Mouse (Mus musculus) liver, embryonic 14.5 days (tissue): ENCODE measurements at regions not wholly inside any gene's neighbourhood (a gene's known extent, or its start where the extent isn't known, plus 50 kb on each side); places are given as distances from the start of the nearest gene placed in this dataset.

Experiments used
- CTCF ChIP-seq: IDR thresholded peaks from 2 replicates; pipeline ENCODE4 v1.5.1; 2016; ENCODE audit warnings: antibody characterized with exemption, low read depth, control low read depth
- EP300 ChIP-seq: IDR thresholded peaks from 2 replicates; pipeline ENCODE4 v1.6.1; 2016; ENCODE audit warnings: antibody characterized with exemption, low read depth

- TF ChIP-seq CTCF, result no peak
- TF ChIP-seq EP300, result no peak
Observed at GRCm38 (mm10) chr10:39250039-39250438, 86.4 kb upstream of the Ccn6 start.
